Mouse (Mus musculus) forebrain, embryonic 14.5 days (tissue): ENCODE measurements around the gene Rad51. TPM values are rescaled to one million over a fixed set of nuclear protein-coding genes. Genes with fewer than 3 reads are reported as not detected.

Source experiments
- ATAC-seq: fragments of 200-750 bp; cut with Nextera tagmentation; 2 replicates; pipeline ENCODE4 v1.8.0; 2017; ENCODE audit warnings: mild to moderate bottlenecking, moderate library complexity
- DNase-seq: peaks from one replicate; pipeline ENCODE4 v3.0.0-alpha.2; 2015; ENCODE audit warnings: low spot score
- H3K27ac ChIP-seq: fragments of 300-500 bp; sonication (generic); 2 replicates; pipeline ENCODE4 v1.5.1; 2014; ENCODE audit warnings: low read depth, mild to moderate bottlenecking, control low read depth, low read length, moderate library complexity
- H3K27me3 ChIP-seq: fragments of 300-500 bp; sonication (generic); replicated peaks from 2 replicates; pipeline ENCODE4 v1.6.1; 2014; ENCODE audit warnings: low read length, control low read depth, mixed read lengths; ENCODE audit not compliant: control insufficient read depth, insufficient read depth
- H3K36me3 ChIP-seq: fragments of 300-500 bp; sonication (generic); 2 replicates; pipeline ENCODE4 v1.6.1; 2014; ENCODE audit warnings: low read length, control low read depth; ENCODE audit not compliant: control insufficient read depth, insufficient read depth
- H3K4me1 ChIP-seq: fragments of 300-500 bp; sonication (generic); 2 replicates; pipeline ENCODE4 v1.6.1; 2014; ENCODE audit warnings: antibody characterized with exemption, low read length, control low read depth; ENCODE audit not compliant: control insufficient read depth, insufficient read depth
- H3K4me2 ChIP-seq: fragments of 300-500 bp; sonication (generic); 2 replicates; pipeline ENCODE4 v1.6.1; 2014; ENCODE audit warnings: mild to moderate bottlenecking, control low read depth, low read length
- H3K4me3 ChIP-seq: fragments of 300-500 bp; sonication (generic); 2 replicates; pipeline ENCODE4 v1.5.1; 2014; ENCODE audit warnings: low read depth, low read length, control low read depth
- H3K9ac ChIP-seq: fragments of 300-500 bp; sonication (generic); 2 replicates; pipeline ENCODE4 v1.6.1; 2014; ENCODE audit warnings: mild to moderate bottlenecking, low read length, control low read depth, moderate library complexity
- H3K9me3 ChIP-seq: fragments of 300-500 bp; sonication (generic); replicated peaks from 2 replicates; pipeline ENCODE4 v1.6.1; 2016; ENCODE audit warnings: low read length, control low read depth, mixed read lengths; ENCODE audit not compliant: control insufficient read depth
- WGBS: fragments of 180-500 bp; shearing (Covaris S2); extraction: QIAGEN DNeasy Blood & Tissue Kit; methylation state at CpG from one replicate; pipeline ENCODE4 v1.1.7; 2014; 5-methylcytosine and 5-hydroxymethylcytosine counted together
- polyA plus RNA-seq: library from polyadenylated mRNA; unstranded; fragments of >200 nt; fragmentation: Nextera tagmentation; extraction: Ambion mirVana; gene quantifications from 2 replicates; pipeline ENCODE4 v1.2.1, GENCODE M21; 2014

The Rad51 gene
- polyA plus RNA-seq, 1 experiment from 2014 or later: 29.9 TPM

DNA sequence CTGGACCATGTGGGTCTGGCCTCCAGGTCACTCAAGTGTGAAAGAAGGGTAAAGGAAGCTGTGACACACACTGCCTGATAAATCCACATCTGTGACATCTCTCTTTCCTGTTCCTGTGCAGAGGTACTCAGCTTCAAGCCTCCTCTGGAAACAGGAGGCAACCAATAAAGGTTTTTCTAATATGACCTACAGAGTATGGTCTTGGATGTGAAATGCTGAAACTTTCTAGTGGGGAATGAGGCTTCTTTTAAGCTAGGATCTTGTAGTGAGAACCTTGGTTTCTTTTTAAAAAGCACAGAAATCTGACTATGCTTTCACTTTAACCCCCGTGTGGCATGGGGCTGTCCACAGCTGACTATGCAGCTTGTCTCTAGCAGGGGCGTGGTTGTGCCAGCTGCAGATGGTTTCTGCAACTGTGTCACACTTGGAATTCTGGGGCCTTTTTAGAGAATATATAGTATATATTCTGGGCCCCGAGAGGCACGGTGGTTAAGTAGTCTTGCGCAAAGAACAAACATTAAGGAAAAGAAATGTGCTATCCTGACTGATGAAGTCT lies 64.9 kb downstream of the Rad51 start:
- H3K27ac ChIP-seq: no peak overlapping the region
- ATAC-seq (no peak), DNase-seq (no peak)
- H3K4me1 ChIP-seq: peaks cover 6% of the 10 kb centered on the region; the same call in 1 of the 2 replicates
- H3K9ac ChIP-seq: no peak overlapping the region
- 91% methylated on average over 5 of the region's 5 CpGs for WGBS
- no peaks in the 10 kb centered on the region for H3K9me3 ChIP-seq
- no peak overlapping the region for H3K4me2 ChIP-seq
- peaks cover 42% of the 10 kb centered on the region for H3K36me3 ChIP-seq
- H3K27me3 ChIP-seq: no peaks in the 10 kb centered on the region
- no peak overlapping the region for H3K4me3 ChIP-seq

DNA sequence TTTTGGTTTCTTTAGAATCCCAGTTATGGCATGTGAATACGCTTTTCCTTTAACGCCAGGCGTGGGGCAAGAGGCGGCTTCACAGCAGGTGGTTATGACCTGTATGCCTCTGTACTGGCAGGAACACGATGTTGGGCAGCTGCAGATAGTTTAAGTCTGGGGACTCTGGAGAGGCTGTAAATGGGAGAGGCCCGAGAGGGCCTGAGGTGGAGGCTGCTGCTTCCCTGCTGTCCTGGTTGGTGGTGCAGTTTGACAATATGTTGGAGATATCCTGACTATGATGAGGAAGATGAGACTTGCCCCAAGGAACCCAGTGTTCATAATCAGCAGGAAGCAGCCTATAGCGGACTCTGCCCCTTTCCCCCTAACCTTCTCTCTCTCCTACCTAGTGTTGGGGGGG lies 70.3 kb downstream of the Rad51 start:
- Histone ChIP-seq H3K4me2 (no peak overlapping the region), H3K9ac (no peak overlapping the region), H3K27ac (no peak overlapping the region), H3K4me3 (no peak overlapping the region), H3K27me3 (no peaks in the 10 kb centered on the region), H3K9me3 (no peaks in the 10 kb centered on the region), H3K4me1 (no peaks in the 10 kb centered on the region), H3K36me3 (peaks cover 56% of the 10 kb centered on the region)
- no peak for DNase-seq
- 80% methylated on average over 7 of the region's 7 CpGs for WGBS
- no peak for ATAC-seq

DNA sequence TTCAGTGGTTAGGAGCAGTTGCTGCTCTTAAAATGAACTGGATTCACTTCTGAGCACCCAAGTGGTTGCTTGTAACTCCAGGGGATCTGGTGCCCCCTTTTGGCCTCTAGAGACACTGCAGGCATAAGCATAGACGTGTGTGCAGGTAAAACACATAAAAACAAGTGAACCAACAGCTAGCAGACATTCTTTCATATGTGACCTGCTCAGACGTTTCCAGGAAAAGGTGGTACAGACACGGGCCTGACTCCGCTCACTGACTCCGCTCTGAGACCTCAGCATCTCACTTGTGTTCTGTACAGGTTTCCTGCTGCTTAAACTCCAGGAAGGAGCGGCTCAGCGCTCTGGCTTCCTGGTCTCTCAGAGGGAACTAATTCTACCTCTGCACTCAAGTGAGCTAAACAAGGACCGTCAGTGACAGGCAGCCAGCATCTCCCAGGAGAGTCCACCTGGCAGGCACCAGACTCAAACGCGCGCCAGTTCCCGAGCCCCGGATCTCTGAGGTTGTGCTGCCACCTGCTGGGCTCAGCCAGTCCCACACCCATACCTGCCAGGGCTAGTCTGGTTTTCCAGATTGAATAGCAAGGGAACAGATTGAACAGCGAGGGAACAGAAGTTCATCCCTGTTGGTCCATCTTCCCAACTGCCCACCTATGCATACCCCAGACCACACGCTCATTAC lies 76.6 kb downstream of the Rad51 start:
- Histone ChIP-seq H3K4me1 (no peaks in the 10 kb centered on the region; the same call in 1 of the 2 replicates), H3K9ac (no peak overlapping the region), H3K4me3 (peak overlapping the region; percentile 13; the same call in 1 of the 2 replicates), H3K27me3 (no peaks in the 10 kb centered on the region), H3K4me2 (peak overlapping the region; percentile 52), H3K9me3 (no peaks in the 10 kb centered on the region), H3K27ac (no peak overlapping the region), H3K36me3 (peaks cover 15% of the 10 kb centered on the region)
- peak; percentile 93 for ATAC-seq
- WGBS: 5% methylated on average over 15 of the region's 15 CpGs
- peak; percentile 81 for DNase-seq

- Histone ChIP-seq H3K4me3 (no peak overlapping the region), H3K9me3 (no peaks in the 10 kb centered on the region), H3K4me1 (no peaks in the 10 kb centered on the region; the same call in 1 of the 2 replicates), H3K27ac (no peak overlapping the region), H3K9ac (no peak overlapping the region), H3K36me3 (no peaks in the 10 kb centered on the region), H3K4me2 (no peak overlapping the region), H3K27me3 (no peaks in the 10 kb centered on the region)
- no peak for DNase-seq
- WGBS: 89% methylated on average over 5 of the region's 5 CpGs
- ATAC-seq: no peak
Measured at GRCm38 (mm10) chr2:119190969-119191368, 78.4 kb downstream of the Rad51 start.

DNA sequence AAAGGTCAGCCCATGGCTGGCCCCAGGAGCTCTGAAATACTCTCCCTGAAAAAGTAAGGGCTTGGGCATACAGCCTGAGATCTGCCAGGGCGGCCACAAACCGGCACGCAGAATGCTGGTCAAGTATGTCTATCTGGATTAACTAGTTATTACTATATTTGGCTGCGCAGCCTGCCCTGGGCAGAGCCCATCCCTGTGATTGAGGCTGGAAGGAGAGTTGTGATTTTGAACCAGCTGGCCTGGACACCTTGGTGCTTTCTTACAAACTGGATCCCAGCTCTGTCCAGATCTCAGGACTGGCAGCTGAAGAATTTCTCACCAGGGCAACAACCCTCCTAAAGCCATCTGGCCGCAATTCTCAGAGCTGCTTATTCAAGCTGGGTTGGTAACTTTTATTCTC lies 81.5 kb downstream of the Rad51 start:
- Histone ChIP-seq H3K4me3 (no peak overlapping the region), H3K36me3 (no peaks in the 10 kb centered on the region), H3K4me1 (no peaks in the 10 kb centered on the region; the same call in 1 of the 2 replicates), H3K4me2 (no peak overlapping the region), H3K27ac (no peak overlapping the region), H3K27me3 (no peaks in the 10 kb centered on the region), H3K9me3 (no peaks in the 10 kb centered on the region), H3K9ac (no peak overlapping the region)
- ATAC-seq (no peak), DNase-seq (peak; percentile 16)
- WGBS: 87% methylated on average over 5 of the region's 5 CpGs

- no peak overlapping the region for H3K27ac ChIP-seq
- 17% methylated on average over 4 of the region's 4 CpGs for WGBS
- no peaks in the 10 kb centered on the region for H3K4me1 ChIP-seq
- no peaks in the 10 kb centered on the region for H3K9me3 ChIP-seq
- H3K9ac ChIP-seq: no peak overlapping the region
- no peak for DNase-seq
- H3K27me3 ChIP-seq: no peaks in the 10 kb centered on the region
- no peak overlapping the region for H3K4me3 ChIP-seq
- H3K36me3 ChIP-seq: no peaks in the 10 kb centered on the region
- H3K4me2 ChIP-seq: no peak overlapping the region
- no peak for ATAC-seq
Measured at GRCm38 (mm10) chr2:119196316-119197108, 83.9 kb downstream of the Rad51 start.

Other genes starting within 250 kb of the Rad51 start
- 2.0 and 2.1 TPM in 2 replicates for gene Bahd1, start 212.4 kb upstream of the Rad51 start, polyA plus RNA-seq
- gene Chst14, start 186.3 kb upstream of the Rad51 start, polyA plus RNA-seq: 7.1 and 7.4 TPM in 2 replicates
- 39.4 and 41.6 TPM in 2 replicates for gene Ccdc32, start 83.4 kb upstream of the Rad51 start, polyA plus RNA-seq
- 4.2 and 4.6 TPM in 2 replicates for gene Rpusd2, start 78.0 kb upstream of the Rad51 start, polyA plus RNA-seq
- 21.1 and 25.2 TPM in 2 replicates for gene Knl1, start 65.7 kb upstream of the Rad51 start, polyA plus RNA-seq
- gene Rmdn3, start 44.2 kb downstream of the Rad51 start, polyA plus RNA-seq: 43.5 and 53.7 TPM in 2 replicates
- gene Gchfr, start 55.0 kb downstream of the Rad51 start, polyA plus RNA-seq: 1.7 and 2.5 TPM in 2 replicates
- 0.31 and 0.48 TPM in 2 replicates for gene Gm14137, start 61.7 kb downstream of the Rad51 start, polyA plus RNA-seq
- 62.8 and 67.6 TPM in 2 replicates for gene Zfyve19, start 95.8 kb downstream of the Rad51 start, polyA plus RNA-seq
- 24.6 and 29.0 TPM in 2 replicates for gene Dnajc17, start 96.0 kb downstream of the Rad51 start, polyA plus RNA-seq
- not detected in 2 replicates for gene Ppp1r14d, start 117.1 kb downstream of the Rad51 start, polyA plus RNA-seq
- gene Spint1, start 124.6 kb downstream of the Rad51 start, polyA plus RNA-seq: 0.27 and 0.39 TPM in 2 replicates
- 8.5 and 12.7 TPM in 2 replicates for gene Rhov, start 158.5 kb downstream of the Rad51 start, polyA plus RNA-seq
- 12.0 and 19.9 TPM in 2 replicates for gene Vps18, start 175.9 kb downstream of the Rad51 start, polyA plus RNA-seq
- 2.9 and 3.8 TPM in 2 replicates for gene Dll4, start 213.0 kb downstream of the Rad51 start, polyA plus RNA-seq
- 3.5 and 3.8 TPM in 2 replicates for gene Chac1, start 238.4 kb downstream of the Rad51 start, polyA plus RNA-seq